Mouse (Mus musculus) hindbrain, embryonic 12.5 days (tissue): ENCODE measurements at regions not wholly inside any gene's neighbourhood (a gene's known extent, or its start where the extent isn't known, plus 50 kb on each side); places are given as distances from the start of the nearest gene placed in this dataset.
"Not testable (repeated sequence)": the region's sequence is repeated elsewhere in the genome, so short reads cannot be mapped to it uniquely, and the experiment has no call there.

Experiments
- ATAC-seq: fragments of 200-750 bp; cut with Nextera tagmentation; 2 replicates; pipeline ENCODE4 v1.8.0; 2017; ENCODE audit warnings: moderate TSS enrichment; ENCODE audit not compliant: low FRiP score
- H3K27ac ChIP-seq: fragments of 300-500 bp; sonication (generic); 2 replicates; pipeline ENCODE4 v1.5.1; 2016; ENCODE audit warnings: mild to moderate bottlenecking
- H3K27me3 ChIP-seq: fragments of 300-500 bp; sonication (generic); 2 replicates; pipeline ENCODE4 v1.6.1; 2016; ENCODE audit warnings: mild to moderate bottlenecking
- H3K36me3 ChIP-seq: fragments of 300-500 bp; sonication (generic); 2 replicates; pipeline ENCODE4 v1.6.1; 2016; ENCODE audit warnings: mild to moderate bottlenecking
- H3K4me1 ChIP-seq: fragments of 300-500 bp; sonication (generic); 2 replicates; pipeline ENCODE4 v1.6.1; 2016
- H3K4me2 ChIP-seq: fragments of 300-500 bp; sonication (generic); replicated peaks from 2 replicates; pipeline ENCODE4 v1.6.1; 2016; ENCODE audit warnings: mild to moderate bottlenecking
- H3K4me3 ChIP-seq: fragments of 300-500 bp; sonication (generic); 2 replicates; pipeline ENCODE4 v1.5.1; 2016; ENCODE audit warnings: mild to moderate bottlenecking
- H3K9ac ChIP-seq: fragments of 300-500 bp; sonication (generic); 2 replicates; pipeline ENCODE4 v1.6.1; 2016; ENCODE audit warnings: mild to moderate bottlenecking, moderate library complexity
- H3K9me3 ChIP-seq: fragments of 300-500 bp; sonication (generic); replicated peaks from 2 replicates; pipeline ENCODE4 v1.6.1; 2016; ENCODE audit warnings: mild to moderate bottlenecking
- WGBS: fragments of 180-500 bp; shearing (Covaris S2); methylation state at CpG from one replicate; pipeline ENCODE4 v1.1.7; 2016; 5-methylcytosine and 5-hydroxymethylcytosine counted together

DNA sequence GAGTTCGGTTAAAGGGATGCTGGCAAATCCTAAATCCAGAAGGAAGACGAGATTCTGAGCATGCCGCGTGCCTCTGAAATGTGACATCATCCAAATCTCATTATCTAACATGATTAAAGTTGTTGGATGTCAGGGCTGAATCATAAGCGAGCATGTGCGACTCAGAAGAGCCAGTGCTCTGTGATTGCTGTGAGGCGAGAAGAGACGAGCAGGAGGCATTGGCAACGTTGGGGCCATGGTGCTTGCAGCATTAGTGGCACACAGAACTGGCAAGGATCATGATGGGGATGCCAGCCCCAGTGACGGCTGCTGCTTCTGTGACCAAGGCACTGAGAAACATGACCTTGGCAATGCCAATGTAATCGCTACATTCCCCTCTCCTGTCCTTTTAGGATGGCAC lies 895.4 kb downstream of the Robo1 start:
- Histone ChIP-seq H3K4me2 (no peak overlapping the region), H3K4me3 (no peak overlapping the region), H3K27ac (no peak overlapping the region), H3K9ac (no peak overlapping the region), H3K9me3 (no peaks in the 10 kb centered on the region), H3K36me3 (no peaks in the 10 kb centered on the region), H3K4me1 (no peaks in the 10 kb centered on the region), H3K27me3 (no peaks in the 10 kb centered on the region)
- WGBS = 87% methylated on average over 11 of the region's 11 CpGs
- no peak for ATAC-seq

DNA sequence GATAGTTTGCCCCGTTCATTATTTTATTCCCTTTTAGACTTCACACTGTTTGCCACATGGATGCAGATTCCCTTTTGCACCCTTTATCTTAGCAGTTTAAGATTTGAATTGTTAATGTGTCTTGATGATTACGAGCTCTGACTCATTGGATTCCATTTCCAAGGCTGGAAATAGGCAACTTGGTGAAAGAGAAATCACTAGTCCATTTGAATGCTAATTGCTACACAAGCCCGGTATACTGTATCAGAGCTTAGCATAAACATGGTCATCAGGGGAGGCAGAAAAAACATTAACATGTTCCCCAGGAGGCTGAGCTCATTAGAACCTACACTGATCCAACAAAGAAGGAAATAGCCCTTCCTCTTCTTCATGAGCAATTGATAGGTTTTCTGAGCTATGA lies 892.9 kb downstream of the Robo1 start:
- H3K9ac ChIP-seq = no peak overlapping the region
- WGBS = 54% methylated on average over 3 of the region's 3 CpGs
- no peaks in the 10 kb centered on the region for H3K27me3 ChIP-seq
- no peaks in the 10 kb centered on the region for H3K9me3 ChIP-seq
- H3K36me3 ChIP-seq = no peaks in the 10 kb centered on the region
- no peak overlapping the region for H3K27ac ChIP-seq
- no peak overlapping the region for H3K4me2 ChIP-seq
- H3K4me3 ChIP-seq = no peak overlapping the region
- H3K4me1 ChIP-seq = no peaks in the 10 kb centered on the region
- no peak for ATAC-seq

DNA sequence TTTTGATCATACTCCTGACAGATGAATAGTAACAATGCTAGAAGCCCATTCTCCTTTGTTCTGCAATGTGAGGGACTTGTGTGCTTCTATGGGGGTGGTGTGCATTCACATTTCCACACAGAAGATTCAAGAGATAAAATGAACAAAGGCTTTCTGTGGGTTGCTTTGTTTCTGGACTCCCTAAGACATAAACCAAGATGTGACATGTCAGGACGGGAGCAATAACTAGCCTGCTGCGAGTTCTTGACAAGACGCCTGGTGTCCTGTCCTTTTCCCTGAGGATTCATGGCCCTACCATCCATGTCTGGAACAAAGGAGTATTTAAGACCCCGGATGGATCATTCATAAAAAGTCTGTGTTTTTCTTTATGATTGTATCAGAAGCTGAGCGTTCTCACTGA lies 874.7 kb downstream of the Robo1 start:
- Histone ChIP-seq H3K4me1 (no peaks in the 10 kb centered on the region), H3K9ac (no peak overlapping the region), H3K4me3 (no peak overlapping the region), H3K4me2 (no peak overlapping the region), H3K36me3 (no peaks in the 10 kb centered on the region), H3K27ac (no peak overlapping the region), H3K27me3 (no peaks in the 10 kb centered on the region), H3K9me3 (no peaks in the 10 kb centered on the region)
- 77% methylated on average over 5 of the region's 5 CpGs for WGBS
- no peak for ATAC-seq

DNA sequence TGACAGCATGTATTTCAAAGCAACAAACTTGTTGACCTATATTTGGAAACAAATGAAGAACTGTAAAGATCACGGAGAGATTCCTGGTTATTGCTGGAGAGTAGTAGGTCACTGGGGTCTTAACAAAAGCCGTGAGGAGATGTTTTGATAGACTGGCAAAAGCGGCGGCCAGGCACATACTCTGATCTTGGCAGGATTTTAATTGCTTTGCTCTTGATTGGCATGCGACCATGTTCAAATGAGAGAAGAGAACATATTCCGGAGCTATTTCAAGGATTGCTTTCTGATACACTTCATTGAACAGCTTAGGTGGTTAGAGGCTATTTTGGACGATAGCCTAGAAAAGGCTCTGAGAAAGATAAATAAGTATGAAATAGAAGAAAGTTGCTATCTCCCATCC lies 874.2 kb downstream of the Robo1 start:
- Histone ChIP-seq H3K27me3 (no peaks in the 10 kb centered on the region), H3K4me3 (no peak overlapping the region), H3K4me1 (no peaks in the 10 kb centered on the region), H3K9ac (no peak overlapping the region), H3K36me3 (no peaks in the 10 kb centered on the region), H3K27ac (no peak overlapping the region), H3K4me2 (no peak overlapping the region), H3K9me3 (no peaks in the 10 kb centered on the region)
- 76% methylated on average over 7 of the region's 7 CpGs for WGBS
- no peak for ATAC-seq

DNA sequence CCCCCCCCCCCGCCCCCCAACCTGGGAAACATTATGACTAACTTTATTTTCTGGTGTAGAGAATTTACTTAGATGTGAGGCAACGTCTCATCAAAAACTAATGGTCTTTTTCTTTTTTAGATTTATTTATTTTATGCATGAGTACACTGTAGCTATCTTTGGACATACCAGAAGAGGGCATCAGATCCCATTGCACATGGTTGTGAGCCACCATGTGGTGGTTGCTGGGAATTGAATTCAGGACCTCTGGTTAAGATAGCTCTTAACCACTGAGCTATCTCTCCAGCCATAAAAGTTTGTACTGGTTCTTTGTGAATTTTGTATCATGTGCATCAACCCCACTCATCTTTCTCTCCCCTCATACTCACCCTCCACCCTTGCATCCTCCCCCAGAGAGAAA lies 847.3 kb downstream of the Robo1 start:
- H3K4me1 ChIP-seq = no peaks in the 10 kb centered on the region
- H3K27me3 ChIP-seq = no peaks in the 10 kb centered on the region
- no peak overlapping the region for H3K9ac ChIP-seq
- no peak overlapping the region for H3K4me3 ChIP-seq
- no peaks in the 10 kb centered on the region for H3K36me3 ChIP-seq
- no peaks in the 10 kb centered on the region for H3K9me3 ChIP-seq
- H3K4me2 ChIP-seq = no peak overlapping the region
- no peak overlapping the region for H3K27ac ChIP-seq
- WGBS = 42% methylated on average over 2 of the region's 2 CpGs
- ATAC-seq = no peak

DNA sequence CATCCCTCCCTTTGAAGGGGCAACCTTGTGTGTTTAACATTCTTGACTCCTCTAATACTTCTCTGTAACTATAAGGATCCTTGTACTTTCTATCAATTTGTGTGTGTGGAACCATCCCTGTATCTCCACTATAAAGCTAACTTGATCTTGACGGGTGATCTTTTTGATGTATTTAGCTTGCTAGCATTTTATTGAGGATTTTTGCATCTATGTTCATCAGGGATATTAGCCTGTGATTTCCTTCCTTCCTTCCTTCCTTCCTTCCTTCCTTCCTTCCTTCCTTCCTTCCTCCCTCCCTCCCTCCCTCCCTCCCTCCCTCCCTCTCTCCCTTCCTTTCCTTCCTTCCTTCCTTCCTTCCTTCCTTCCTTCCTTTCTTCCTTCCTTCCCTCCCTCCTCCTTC lies 819.8 kb downstream of the Robo1 start:
- not testable (repeated sequence) for ATAC-seq, H3K4me2 ChIP-seq, H3K4me1 ChIP-seq, H3K9me3 ChIP-seq, H3K27ac ChIP-seq, H3K36me3 ChIP-seq, H3K4me3 ChIP-seq, H3K27me3 ChIP-seq, H3K9ac ChIP-seq
- WGBS = 92% methylated on average over 1 of the region's 1 CpGs

DNA sequence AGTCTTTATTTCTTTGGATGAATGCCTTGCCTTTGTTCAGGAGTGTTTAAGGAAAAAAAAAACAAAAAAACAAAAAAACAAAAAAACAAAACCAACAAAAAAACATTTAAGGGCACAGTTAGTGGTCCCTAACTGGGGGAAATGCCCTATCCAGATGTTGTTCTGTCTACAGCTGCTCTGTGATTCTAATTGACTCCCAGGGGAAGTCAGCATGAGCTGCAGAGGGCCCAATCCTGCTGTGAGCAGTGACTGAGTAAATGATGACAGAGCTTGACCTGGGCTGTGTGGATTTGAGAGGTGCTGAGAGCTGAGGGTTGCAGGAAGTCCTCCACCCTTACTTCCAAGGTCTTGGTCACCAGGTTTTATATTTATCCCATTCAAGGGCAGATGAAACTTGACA lies 812.5 kb downstream of the Robo1 start:
- Histone ChIP-seq H3K4me1 (no peaks in the 10 kb centered on the region), H3K27me3 (no peaks in the 10 kb centered on the region), H3K36me3 (no peaks in the 10 kb centered on the region), H3K9me3 (no peaks in the 10 kb centered on the region), H3K9ac (no peak overlapping the region), H3K27ac (no peak overlapping the region), H3K4me2 (no peak overlapping the region), H3K4me3 (no peak overlapping the region)
- ATAC-seq = no peak

DNA sequence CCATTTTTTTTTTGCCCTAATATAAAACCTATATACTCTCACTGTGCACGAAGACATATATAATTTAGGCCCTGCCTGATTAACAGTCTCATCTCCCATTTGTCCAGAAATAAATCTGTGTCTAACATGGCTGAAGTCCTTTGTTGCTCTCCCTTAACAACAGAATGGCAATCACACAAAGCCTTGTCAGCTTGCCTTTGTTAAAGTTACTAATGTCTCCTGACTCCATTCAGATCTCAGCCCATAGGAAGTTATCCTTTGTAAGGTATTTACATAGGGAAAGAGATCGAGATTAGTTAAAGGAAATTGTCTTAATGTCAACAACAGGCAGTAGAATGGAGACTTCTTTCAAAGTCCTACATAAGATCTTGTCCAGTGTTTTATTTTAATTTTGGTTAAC lies 809.2 kb downstream of the Robo1 start:
- 30% methylated on average over 2 of the region's 2 CpGs for WGBS
- ATAC-seq = no peak
- Histone ChIP-seq H3K4me1 (no peaks in the 10 kb centered on the region), H3K4me3 (no peak overlapping the region), H3K27ac (no peak overlapping the region), H3K9me3 (no peaks in the 10 kb centered on the region), H3K9ac (no peak overlapping the region), H3K4me2 (no peak overlapping the region), H3K27me3 (no peaks in the 10 kb centered on the region), H3K36me3 (no peaks in the 10 kb centered on the region)

DNA sequence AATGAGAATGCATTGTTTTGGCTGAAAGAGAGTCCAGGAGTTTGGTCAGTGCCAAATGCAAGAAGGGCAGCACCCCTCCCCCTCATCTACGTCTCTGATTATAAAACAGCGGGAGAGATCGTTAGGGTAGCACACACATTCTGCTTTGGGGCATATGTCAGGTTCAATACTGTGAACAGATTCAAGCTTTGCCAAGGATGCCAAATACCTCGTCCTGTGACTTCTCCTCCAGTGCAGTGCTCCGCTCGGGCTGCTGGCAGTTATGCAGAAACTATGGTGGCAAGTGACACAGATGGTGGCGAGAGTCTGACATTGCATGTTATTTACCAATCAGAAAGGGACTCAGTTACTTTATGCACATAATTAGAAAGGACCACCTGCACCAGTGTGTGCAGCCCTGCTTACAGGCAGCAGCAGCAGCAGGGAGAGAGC lies 799.9 kb downstream of the Robo1 start:
- peak; percentile 91 for ATAC-seq
- Histone ChIP-seq H3K27me3 (no peaks in the 10 kb centered on the region), H3K4me2 (no peak overlapping the region; the same call in 1 of the 2 replicates), H3K9me3 (no peaks in the 10 kb centered on the region), H3K36me3 (no peaks in the 10 kb centered on the region), H3K4me1 (peaks cover 3% of the 10 kb centered on the region; the same call in 1 of the 2 replicates), H3K9ac (no peak overlapping the region), H3K27ac (no peak overlapping the region), H3K4me3 (no peak overlapping the region)
- 52% methylated on average over 7 of the region's 7 CpGs for WGBS

DNA sequence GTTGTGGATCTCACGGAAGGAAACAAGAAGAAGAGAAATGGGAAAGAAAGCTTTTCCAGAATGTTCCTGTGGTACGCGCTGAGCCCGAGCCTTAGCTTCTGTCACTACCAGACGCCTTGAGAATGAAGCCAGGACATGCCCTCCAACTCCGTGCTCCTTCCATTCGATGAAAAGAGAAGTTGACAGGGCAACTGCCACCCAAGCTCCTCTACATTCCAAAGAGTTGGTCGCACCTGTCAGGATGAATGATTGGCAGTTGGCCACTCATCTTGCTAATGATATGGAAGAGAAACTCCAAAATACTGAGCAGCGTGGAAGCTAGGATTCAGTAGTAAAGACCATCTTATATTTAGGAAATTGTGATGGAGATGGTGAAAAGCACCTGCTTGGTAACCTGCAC lies 799.5 kb downstream of the Robo1 start:
- Histone ChIP-seq H3K4me1 (peaks cover 3% of the 10 kb centered on the region; the same call in 1 of the 2 replicates), H3K36me3 (no peaks in the 10 kb centered on the region), H3K9ac (no peak overlapping the region), H3K27me3 (no peaks in the 10 kb centered on the region), H3K4me2 (no peak overlapping the region), H3K4me3 (no peak overlapping the region), H3K9me3 (no peaks in the 10 kb centered on the region), H3K27ac (no peak overlapping the region)
- 77% methylated on average over 9 of the region's 9 CpGs for WGBS
- ATAC-seq = no peak

DNA sequence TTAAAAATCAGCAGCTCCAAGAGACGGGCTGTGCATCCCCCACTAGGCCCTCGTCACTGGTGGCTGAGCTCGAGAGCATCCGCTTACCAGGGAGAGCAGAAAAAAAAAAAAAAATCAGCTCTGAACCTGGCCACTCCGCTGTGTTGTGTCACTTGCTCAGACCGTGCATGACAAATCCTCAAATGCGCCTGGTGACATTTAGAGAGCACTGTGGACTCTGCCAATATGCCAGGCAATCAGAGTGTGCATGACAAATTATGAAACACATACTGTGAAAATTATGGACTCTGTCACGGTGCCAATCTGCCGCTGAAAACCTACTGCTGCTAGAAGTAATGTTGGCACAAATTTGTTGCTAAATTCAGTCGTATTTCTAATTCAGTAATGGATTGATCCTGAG lies 797.4 kb downstream of the Robo1 start:
- Histone ChIP-seq H3K9ac (no peak overlapping the region), H3K4me2 (no peak overlapping the region), H3K36me3 (no peaks in the 10 kb centered on the region), H3K27me3 (no peaks in the 10 kb centered on the region), H3K4me1 (peaks cover 3% of the 10 kb centered on the region; the same call in 1 of the 2 replicates), H3K9me3 (no peaks in the 10 kb centered on the region), H3K27ac (peak overlapping the region; percentile 52; the same call in 1 of the 2 replicates), H3K4me3 (no peak overlapping the region)
- ATAC-seq = peak; percentile 72
- 53% methylated on average over 10 of the region's 10 CpGs for WGBS

DNA sequence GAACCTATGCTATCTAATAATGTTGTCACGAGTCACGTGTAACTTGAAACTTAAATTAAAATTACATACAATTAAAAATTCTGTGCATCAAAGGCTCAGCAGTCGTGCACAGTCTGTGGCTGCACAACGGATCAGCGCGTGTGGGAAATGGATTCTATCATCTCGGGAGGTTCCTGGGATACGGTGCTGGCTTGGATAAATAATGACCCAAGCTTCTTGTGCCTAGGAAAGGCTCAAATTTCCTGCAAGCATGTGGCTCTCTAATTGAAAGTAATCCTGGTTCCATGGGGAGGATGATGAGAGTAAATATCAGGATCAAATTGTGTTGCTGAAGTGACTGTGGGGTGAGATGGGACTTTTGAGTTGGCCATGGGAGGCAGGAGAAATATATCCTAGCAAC lies 792.2 kb downstream of the Robo1 start:
- WGBS = 61% methylated on average over 8 of the region's 8 CpGs
- no peak overlapping the region for H3K4me2 ChIP-seq
- H3K4me3 ChIP-seq = no peak overlapping the region
- no peak overlapping the region for H3K9ac ChIP-seq
- no peaks in the 10 kb centered on the region for H3K9me3 ChIP-seq
- no peaks in the 10 kb centered on the region for H3K27me3 ChIP-seq
- H3K4me1 ChIP-seq = peaks cover 21% of the 10 kb centered on the region
- H3K27ac ChIP-seq = no peak overlapping the region
- no peaks in the 10 kb centered on the region for H3K36me3 ChIP-seq
- ATAC-seq = no peak

DNA sequence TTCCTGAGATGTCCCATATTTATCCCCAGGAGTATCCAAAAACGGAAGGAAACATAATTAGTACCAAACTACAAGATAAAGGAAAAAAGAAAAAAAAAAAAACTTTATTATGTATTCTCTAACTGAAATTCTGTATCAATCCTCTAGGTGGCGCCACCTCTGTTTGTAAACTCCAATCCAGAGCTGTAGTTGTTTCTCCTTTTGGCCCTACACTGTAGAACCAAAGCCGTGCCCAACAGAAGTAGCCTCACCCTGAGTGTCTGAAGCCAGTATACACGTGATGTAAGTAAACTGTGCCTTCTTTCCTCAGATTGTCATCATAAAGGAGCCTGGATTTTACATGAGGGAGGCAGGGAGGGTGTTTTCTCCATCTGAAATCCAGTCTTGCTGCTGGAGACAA lies 790.7 kb downstream of the Robo1 start:
- H3K4me2 ChIP-seq = no peak overlapping the region
- H3K4me3 ChIP-seq = no peak overlapping the region
- WGBS = 24% methylated on average over 4 of the region's 4 CpGs
- H3K36me3 ChIP-seq = no peaks in the 10 kb centered on the region
- no peak overlapping the region for H3K27ac ChIP-seq
- H3K4me1 ChIP-seq = peaks cover 21% of the 10 kb centered on the region
- H3K27me3 ChIP-seq = no peaks in the 10 kb centered on the region
- H3K9ac ChIP-seq = no peak overlapping the region
- H3K9me3 ChIP-seq = no peaks in the 10 kb centered on the region
- no peak for ATAC-seq

DNA sequence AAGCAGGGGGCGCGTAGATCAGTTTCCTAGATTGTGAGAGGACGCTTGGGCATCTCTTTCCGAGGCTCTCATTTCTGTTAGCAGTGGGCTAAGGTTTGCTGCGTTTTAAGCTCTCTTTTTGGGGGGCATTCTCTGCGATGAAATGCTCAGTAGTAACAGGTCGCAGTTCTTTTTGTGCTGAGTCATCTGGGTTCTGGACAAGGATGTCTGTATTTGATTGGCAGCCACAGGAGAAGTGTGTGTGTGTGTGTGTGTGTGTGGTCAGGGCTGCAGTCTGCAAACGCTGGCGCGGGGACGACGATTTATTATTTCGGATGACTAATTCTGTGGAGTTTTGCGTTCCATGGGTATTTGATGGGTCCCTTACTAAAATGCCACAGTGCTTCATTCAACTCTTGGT lies 789.1 kb downstream of the Robo1 start:
- H3K4me2 ChIP-seq = peak overlapping the region; percentile 31
- H3K4me3 ChIP-seq = no peak overlapping the region
- H3K4me1 ChIP-seq = peaks cover 21% of the 10 kb centered on the region
- no peaks in the 10 kb centered on the region for H3K27me3 ChIP-seq
- no peaks in the 10 kb centered on the region for H3K36me3 ChIP-seq
- ATAC-seq = no peak
- WGBS = 11% methylated on average over 14 of the region's 14 CpGs
- H3K9me3 ChIP-seq = no peaks in the 10 kb centered on the region
- H3K9ac ChIP-seq = no peak overlapping the region
- no peak overlapping the region for H3K27ac ChIP-seq
